Mouse (Mus musculus): ENCODE measurements around the gene Otub1.

GRCm38 (mm10) chr19:7200427-7200826, 5.7 kb downstream of the Otub1 start:
- TF ChIP-seq POLR2A (IDR thresholded peaks at IDR 0.05; ENCODE audit: insufficient read depth, low read length) (no peak), CTCF (IDR thresholded peaks at IDR 0.05; ENCODE audit: low read depth, low read length) (no peak)
